Mouse (Mus musculus): ENCODE measurements around the gene Hoxd9. TPM values are rescaled to one million over a fixed set of nuclear protein-coding genes. Genes with fewer than 3 reads are reported as not detected.

Gene Hoxd9
- polyA plus RNA-seq, 1 experiment from 2014 or later: 0.10 TPM

DNA sequence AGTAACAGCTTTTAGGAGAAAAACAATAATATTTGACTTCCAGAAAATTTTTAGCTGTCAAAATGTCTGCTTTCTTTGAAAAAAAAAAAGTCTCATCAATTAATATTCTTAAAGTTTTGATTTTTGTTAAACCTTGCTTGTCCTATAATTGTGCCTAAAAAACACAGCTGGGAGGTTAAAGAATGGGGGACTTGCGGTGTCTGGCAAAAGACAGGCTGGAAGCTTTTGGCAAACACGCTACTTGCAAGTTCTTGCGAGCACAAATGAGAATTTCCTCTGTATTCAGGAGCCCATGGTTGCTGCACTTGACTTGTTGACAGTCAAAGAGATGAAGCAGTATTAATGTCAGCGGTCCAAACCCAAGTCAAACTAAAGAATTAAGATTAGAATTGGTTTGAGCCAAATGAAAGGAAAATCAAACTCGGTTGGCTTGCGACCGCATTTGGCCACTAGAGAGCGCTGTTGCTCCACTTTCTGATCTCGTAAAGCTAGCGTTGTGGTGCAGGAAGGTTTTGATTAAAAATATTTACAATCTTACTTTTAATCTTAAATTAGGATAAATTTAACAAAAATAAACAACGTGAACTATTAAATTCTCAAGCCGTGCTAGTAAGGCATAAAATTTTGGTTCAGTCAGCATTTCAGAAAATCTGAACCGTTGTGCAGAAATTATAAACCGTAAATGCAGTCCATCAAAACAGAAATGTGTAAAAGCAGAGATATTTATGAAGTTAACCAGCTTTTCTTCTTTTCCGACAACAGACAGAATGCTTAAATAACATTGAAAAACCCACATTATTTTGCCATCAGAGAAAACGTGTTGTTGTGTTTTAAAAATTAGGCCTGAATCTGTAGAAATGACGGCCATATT lies 4.7 kb downstream of the Hoxd9 start:
- Histone ChIP-seq H3K27ac (replicated peaks; ENCODE audit: low read depth, low read length) (no peak overlapping the region), H3K27me3 (ENCODE audit: control insufficient read depth, insufficient read depth, low read length) (peaks cover 83% of the 10 kb centered on the region), H3K4me1 (ENCODE audit: control insufficient read depth, insufficient read depth, low read length) (peaks cover 14% of the 10 kb centered on the region), H3K4me2 (ENCODE audit: low read depth, low read length) (no peak overlapping the region), H3K9ac (replicated peaks; ENCODE audit: low read length) (no peak overlapping the region), H3K36me3 (replicated peaks; ENCODE audit: control insufficient read depth, insufficient read depth, low read depth, low read length) (no peaks in the 10 kb centered on the region), H3K9me3 (replicated peaks; ENCODE audit: control insufficient read depth, low read length) (no peaks in the 10 kb centered on the region), H3K4me3 (ENCODE audit: low read depth, low read length) (no peak overlapping the region)
- 10% methylated on average over 17 of the region's 17 CpGs for WGBS
- DNase-seq (ENCODE audit: low spot score): peak; percentile 89
- no peak for ATAC-seq (replicated peaks; ENCODE audit: insufficient number of reproducible peaks, low FRiP score, low TSS enrichment, low read depth)

DNA sequence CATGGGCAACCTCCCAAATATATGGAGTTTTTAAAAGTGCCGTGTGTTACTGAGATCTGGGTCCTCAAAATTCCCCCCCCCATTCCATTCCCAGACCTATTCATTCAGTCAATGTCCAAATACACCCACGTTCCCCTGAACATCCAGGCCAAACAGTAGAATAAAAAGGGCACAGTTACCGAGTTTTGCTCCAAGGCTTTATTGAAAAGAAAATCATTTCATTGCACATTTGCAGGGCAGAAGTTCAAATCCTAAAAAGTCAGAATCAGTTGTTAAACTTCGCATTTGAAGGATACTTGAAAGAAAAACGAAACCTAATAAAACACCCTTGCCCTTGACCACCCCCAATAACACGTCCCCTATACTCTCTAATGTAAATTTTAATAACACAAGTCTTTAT lies 5.3 kb downstream of the Hoxd9 start:
- H3K27ac ChIP-seq (replicated peaks; ENCODE audit: low read depth, low read length): no peak overlapping the region
- no peaks in the 10 kb centered on the region for H3K9me3 ChIP-seq (replicated peaks; ENCODE audit: control insufficient read depth, low read length)
- no peak overlapping the region for H3K9ac ChIP-seq (replicated peaks; ENCODE audit: low read length)
- 15% methylated on average over 6 of the region's 6 CpGs for WGBS
- DNase-seq (ENCODE audit: low spot score) (no peak), ATAC-seq (replicated peaks; ENCODE audit: insufficient number of reproducible peaks, low FRiP score, low TSS enrichment, low read depth) (no peak)
- no peak overlapping the region for H3K4me3 ChIP-seq (ENCODE audit: low read depth, low read length)
- H3K4me1 ChIP-seq (ENCODE audit: control insufficient read depth, insufficient read depth, low read length): peaks cover 14% of the 10 kb centered on the region
- no peak overlapping the region for H3K4me2 ChIP-seq (ENCODE audit: low read depth, low read length)
- H3K36me3 ChIP-seq (replicated peaks; ENCODE audit: control insufficient read depth, insufficient read depth, low read depth, low read length): no peaks in the 10 kb centered on the region
- H3K27me3 ChIP-seq (ENCODE audit: control insufficient read depth, insufficient read depth, low read length): peaks cover 83% of the 10 kb centered on the region

DNA sequence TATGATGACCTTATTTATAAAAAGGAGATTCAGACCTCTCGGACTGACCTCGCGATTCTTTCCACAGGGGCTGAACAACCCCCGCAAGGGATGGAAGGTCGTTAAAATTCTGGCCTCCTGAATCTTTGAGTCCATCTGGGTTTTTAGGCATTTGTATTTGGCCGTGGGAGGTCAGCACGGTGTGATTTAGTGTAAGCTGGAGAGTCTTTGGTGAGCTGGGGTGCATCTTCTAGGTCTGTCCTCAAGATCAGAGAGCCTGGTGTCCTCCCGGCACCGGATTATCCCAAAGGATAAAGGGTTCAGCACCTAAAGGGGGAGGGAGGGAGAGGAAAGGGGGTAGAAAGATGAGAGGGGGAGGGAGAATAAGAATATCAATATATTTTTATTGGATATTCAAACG lies 5.8 kb downstream of the Hoxd9 start:
- H3K27ac ChIP-seq (replicated peaks; ENCODE audit: low read depth, low read length): no peak overlapping the region
- peaks cover 82% of the 10 kb centered on the region for H3K27me3 ChIP-seq (ENCODE audit: control insufficient read depth, insufficient read depth, low read length)
- no peaks in the 10 kb centered on the region for H3K36me3 ChIP-seq (replicated peaks; ENCODE audit: control insufficient read depth, insufficient read depth, low read depth, low read length)
- no peak overlapping the region for H3K4me2 ChIP-seq (ENCODE audit: low read depth, low read length)
- H3K4me1 ChIP-seq (ENCODE audit: control insufficient read depth, insufficient read depth, low read length): peaks cover 14% of the 10 kb centered on the region
- ATAC-seq (replicated peaks; ENCODE audit: insufficient number of reproducible peaks, low FRiP score, low TSS enrichment, low read depth) (no peak), DNase-seq (ENCODE audit: low spot score) (no peak)
- H3K9ac ChIP-seq (replicated peaks; ENCODE audit: low read length): no peak overlapping the region
- H3K4me3 ChIP-seq (ENCODE audit: low read depth, low read length): no peak overlapping the region
- WGBS: 3% methylated on average over 10 of the region's 10 CpGs
- H3K9me3 ChIP-seq (replicated peaks; ENCODE audit: control insufficient read depth, low read length): no peaks in the 10 kb centered on the region

DNA sequence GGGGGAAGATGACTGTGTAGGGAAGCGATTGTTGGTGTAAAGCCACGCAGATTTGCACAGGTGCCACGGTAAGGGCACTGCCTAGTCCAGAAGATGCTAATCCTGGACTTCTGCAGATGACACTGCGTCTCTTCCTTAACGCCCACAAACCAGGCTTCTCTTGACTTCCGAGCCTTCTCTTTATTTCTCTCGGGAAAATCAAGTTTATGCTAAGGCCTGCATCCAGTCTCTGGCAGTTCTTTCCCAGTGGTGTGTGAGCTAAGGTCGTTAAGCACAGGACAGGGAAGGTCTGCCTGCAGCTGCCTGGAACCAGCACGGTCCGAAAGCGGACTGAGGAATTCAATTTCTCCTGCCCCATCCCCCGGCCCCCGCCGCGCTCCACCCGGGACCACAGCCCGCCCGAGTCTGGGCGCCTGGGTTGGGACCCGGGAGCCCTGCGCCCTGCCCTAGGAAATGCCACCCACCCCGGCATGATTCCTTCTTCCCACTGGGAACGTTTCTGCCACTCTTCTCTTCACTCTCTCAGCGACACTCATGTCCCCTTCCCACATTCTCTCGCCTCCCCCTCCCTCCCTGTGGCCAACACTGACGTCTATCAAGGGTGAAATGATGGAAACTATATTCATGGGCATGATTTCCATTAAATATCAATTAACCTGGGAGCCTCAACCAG lies 6.3 kb downstream of the Hoxd9 start:
- no peak for ATAC-seq (replicated peaks; ENCODE audit: insufficient number of reproducible peaks, low FRiP score, low TSS enrichment, low read depth)
- no peak overlapping the region for H3K27ac ChIP-seq (replicated peaks; ENCODE audit: low read depth, low read length)
- 1% methylated on average over 26 of the region's 26 CpGs for WGBS
- peaks cover 14% of the 10 kb centered on the region for H3K4me1 ChIP-seq (ENCODE audit: control insufficient read depth, insufficient read depth, low read length)
- H3K4me2 ChIP-seq (ENCODE audit: low read depth, low read length): no peak overlapping the region
- DNase-seq (ENCODE audit: low spot score): no peak
- peaks cover 83% of the 10 kb centered on the region for H3K27me3 ChIP-seq (ENCODE audit: control insufficient read depth, insufficient read depth, low read length)
- no peak overlapping the region for H3K4me3 ChIP-seq (ENCODE audit: low read depth, low read length)
- H3K9me3 ChIP-seq (replicated peaks; ENCODE audit: control insufficient read depth, low read length): no peaks in the 10 kb centered on the region
- H3K36me3 ChIP-seq (replicated peaks; ENCODE audit: control insufficient read depth, insufficient read depth, low read depth, low read length): no peaks in the 10 kb centered on the region
- H3K9ac ChIP-seq (replicated peaks; ENCODE audit: low read length): no peak overlapping the region

DNA sequence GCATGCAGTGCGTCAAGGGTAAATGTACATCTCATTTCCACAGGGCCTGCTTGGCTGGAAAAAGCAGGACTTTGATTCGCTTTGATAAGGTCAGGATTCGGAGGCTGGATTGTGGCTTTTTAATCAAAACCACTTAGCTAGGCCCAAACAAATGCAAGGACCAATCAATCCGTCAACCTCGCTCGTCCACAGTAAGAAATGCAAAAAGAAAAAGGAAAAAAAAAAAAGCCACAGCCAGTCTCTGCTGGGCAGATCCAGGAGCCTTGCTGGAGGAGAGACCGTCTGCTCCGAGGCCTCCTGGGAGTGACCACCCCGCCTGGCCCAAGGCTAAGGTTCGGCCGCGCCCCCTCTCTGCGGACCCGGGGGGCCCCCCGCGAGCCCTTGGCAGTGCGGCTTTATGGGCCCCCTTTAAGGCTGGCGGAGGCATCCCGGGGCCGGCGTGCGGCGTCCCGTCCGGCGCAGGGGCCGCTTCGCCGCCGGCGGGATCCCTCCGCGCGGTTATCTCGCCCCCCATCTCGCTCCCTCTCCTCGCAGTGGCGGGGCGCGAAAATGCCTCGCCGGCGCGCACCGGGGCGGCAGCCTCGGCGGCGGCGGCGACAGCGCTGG lies 7.0 kb downstream of the Hoxd9 start, which contains the start of gene Hoxd8:
Gene Hoxd8 (plus strand): TSS at position 223 of the 606 bp plus-strand sequence.
- WGBS: under 1% methylated on average over 52 of the region's 52 CpGs
- peak within 1 kb of the TSS; percentile 32; the same call in 1 of the 2 replicates for H3K9ac ChIP-seq (replicated peaks; ENCODE audit: low read length)
- H3K27me3 ChIP-seq (ENCODE audit: control insufficient read depth, insufficient read depth, low read length): peaks cover 83% of the 10 kb centered on the region
- no peak for DNase-seq (ENCODE audit: low spot score)
- no peaks in the 10 kb centered on the region for H3K9me3 ChIP-seq (replicated peaks; ENCODE audit: control insufficient read depth, low read length)
- H3K4me3 ChIP-seq (ENCODE audit: low read depth, low read length): peak within 1 kb of the TSS; percentile 33
- H3K4me2 ChIP-seq (ENCODE audit: low read depth, low read length): peak within 1 kb of the TSS; percentile 79
- H3K27ac ChIP-seq (replicated peaks; ENCODE audit: low read depth, low read length): no peak within 1 kb of the TSS
- H3K36me3 ChIP-seq (replicated peaks; ENCODE audit: control insufficient read depth, insufficient read depth, low read depth, low read length): no peaks in the 10 kb centered on the region
- ATAC-seq (replicated peaks; ENCODE audit: insufficient number of reproducible peaks, low FRiP score, low TSS enrichment, low read depth): no peak
- H3K4me1 ChIP-seq (ENCODE audit: control insufficient read depth, insufficient read depth, low read length): peaks cover 14% of the 10 kb centered on the region

DNA sequence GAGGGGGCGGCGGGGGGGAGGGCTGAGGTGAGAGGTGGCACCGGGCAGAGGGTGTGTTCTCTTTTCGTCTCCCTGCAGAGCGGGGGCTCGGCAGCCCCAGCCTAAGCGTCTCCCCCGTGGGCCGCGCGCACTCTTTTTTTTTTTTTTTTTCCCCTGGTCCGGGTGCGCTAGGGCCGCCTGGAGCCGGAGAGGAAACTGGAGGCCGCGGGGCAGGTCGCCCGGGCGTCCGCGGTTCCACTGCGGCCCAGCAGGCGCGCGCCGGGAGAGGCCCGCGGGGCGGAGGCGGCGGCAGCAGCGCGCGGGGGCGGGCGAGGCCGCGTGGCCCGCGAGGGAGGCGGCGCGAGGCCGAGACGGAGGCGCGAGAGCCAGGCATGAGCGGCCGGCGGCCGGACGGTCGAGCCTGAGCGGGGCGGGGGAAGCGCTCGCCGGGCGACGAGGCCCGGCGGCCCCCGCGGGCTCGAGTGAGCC lies 7.5 kb downstream of the Hoxd9 start:
- peak overlapping the region; percentile 79 for H3K4me2 ChIP-seq (ENCODE audit: low read depth, low read length)
- H3K9ac ChIP-seq (replicated peaks; ENCODE audit: low read length): peak overlapping the region; percentile 32; the same call in 1 of the 2 replicates
- no peak overlapping the region for H3K27ac ChIP-seq (replicated peaks; ENCODE audit: low read depth, low read length)
- H3K4me3 ChIP-seq (ENCODE audit: low read depth, low read length): peak overlapping the region; percentile 33
- H3K9me3 ChIP-seq (replicated peaks; ENCODE audit: control insufficient read depth, low read length): no peaks in the 10 kb centered on the region
- peaks cover 83% of the 10 kb centered on the region for H3K27me3 ChIP-seq (ENCODE audit: control insufficient read depth, insufficient read depth, low read length)
- no peak for DNase-seq (ENCODE audit: low spot score)
- no peaks in the 10 kb centered on the region for H3K36me3 ChIP-seq (replicated peaks; ENCODE audit: control insufficient read depth, insufficient read depth, low read depth, low read length)
- under 1% methylated on average over 36 of the region's 66 CpGs for WGBS
- ATAC-seq (replicated peaks; ENCODE audit: insufficient number of reproducible peaks, low FRiP score, low TSS enrichment, low read depth): no peak
- H3K4me1 ChIP-seq (ENCODE audit: control insufficient read depth, insufficient read depth, low read length): peaks cover 14% of the 10 kb centered on the region

DNA sequence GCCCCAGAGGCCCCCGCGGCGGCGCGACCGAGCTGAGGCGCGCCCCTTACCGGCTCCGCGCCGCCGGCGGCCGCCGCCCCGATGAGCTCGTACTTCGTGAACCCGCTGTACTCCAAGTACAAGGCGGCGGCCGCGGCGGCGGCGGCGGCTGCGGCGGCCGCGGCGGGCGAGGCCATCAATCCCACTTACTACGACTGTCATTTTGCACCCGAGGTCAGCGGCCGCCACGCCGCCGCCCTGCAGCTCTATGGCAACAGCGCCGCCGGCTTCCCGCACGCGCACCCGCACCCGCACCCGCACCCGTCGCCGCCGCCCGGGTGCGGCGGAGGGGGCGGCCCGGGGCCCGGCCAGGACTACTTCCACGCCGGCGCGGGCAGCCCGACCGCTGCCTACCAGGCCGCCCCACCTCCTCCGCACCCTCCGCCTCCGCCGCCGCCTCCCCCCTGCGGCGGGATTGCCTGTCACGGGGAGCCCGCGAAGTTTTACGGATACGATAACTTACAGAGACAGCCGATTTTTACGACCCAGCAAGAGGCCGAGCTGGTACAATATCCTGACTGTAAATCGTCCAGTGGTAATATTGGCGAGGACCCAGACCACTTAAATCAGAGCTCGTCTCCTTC lies 8.1 kb downstream of the Hoxd9 start:
- ATAC-seq (replicated peaks; ENCODE audit: insufficient number of reproducible peaks, low FRiP score, low TSS enrichment, low read depth) (no peak), DNase-seq (ENCODE audit: low spot score) (no peak)
- Histone ChIP-seq H3K27me3 (ENCODE audit: control insufficient read depth, insufficient read depth, low read length) (peaks cover 83% of the 10 kb centered on the region), H3K36me3 (replicated peaks; ENCODE audit: control insufficient read depth, insufficient read depth, low read depth, low read length) (no peaks in the 10 kb centered on the region), H3K4me1 (ENCODE audit: control insufficient read depth, insufficient read depth, low read length) (peaks cover 14% of the 10 kb centered on the region), H3K4me2 (ENCODE audit: low read depth, low read length) (peak overlapping the region; percentile 79), H3K27ac (replicated peaks; ENCODE audit: low read depth, low read length) (no peak overlapping the region), H3K4me3 (ENCODE audit: low read depth, low read length) (peak overlapping the region; percentile 33), H3K9me3 (replicated peaks; ENCODE audit: control insufficient read depth, low read length) (no peaks in the 10 kb centered on the region), H3K9ac (replicated peaks; ENCODE audit: low read length) (peak overlapping the region; percentile 32; the same call in 1 of the 2 replicates)
- under 1% methylated on average over 57 of the region's 85 CpGs for WGBS
